Mouse (Mus musculus) G1E (cell line): ENCODE measurements around the gene Mal. TPM values are rescaled to one million over a fixed set of nuclear protein-coding genes. Genes with fewer than 3 reads are reported as not detected.

Source experiments
- ATAC-seq: 2 replicates; pipeline ENCODE4 v1.8.0; 2016; ENCODE audit warnings: mild to moderate bottlenecking; ENCODE audit not compliant: insufficient number of reproducible peaks, poor library complexity, low FRiP score, severe bottlenecking; ENCODE audit errors: extremely low read depth
- DNase-seq: peaks from one replicate; pipeline ENCODE4 v3.0.0; 2012; ENCODE audit warnings: low spot score
- H3K27me3 ChIP-seq: 2 replicates; pipeline ENCODE4 v1.6.1; 2012; ENCODE audit warnings: mild to moderate bottlenecking, low read length, inconsistent platforms; ENCODE audit not compliant: insufficient read depth
- H3K36me3 ChIP-seq: replicated peaks from 2 replicates; pipeline ENCODE3; 2012; ENCODE audit warnings: mild to moderate bottlenecking, inconsistent platforms
- H3K4me1 ChIP-seq: 2 replicates; pipeline ENCODE4 v1.6.1; 2012; ENCODE audit warnings: low read depth, low read length, inconsistent platforms, mixed read lengths; ENCODE audit not compliant: insufficient read depth
- H3K4me3 ChIP-seq: 2 replicates; pipeline ENCODE4 v1.5.1; 2012; ENCODE audit warnings: low read depth, mild to moderate bottlenecking, inconsistent platforms, low read length, moderate library complexity, mixed read lengths
- H3K9me3 ChIP-seq: replicated peaks from 2 replicates; pipeline ENCODE4 v1.6.1; 2012; ENCODE audit warnings: inconsistent platforms
- CTCF ChIP-seq: IDR thresholded peaks from 2 replicates; pipeline ENCODE4 v1.5.1; 2012; ENCODE audit warnings: low read depth, low read length, inconsistent platforms, mixed read lengths
- GATA1 ChIP-seq: IDR thresholded peaks from 2 replicates; pipeline ENCODE4 v1.6.1; 2012; ENCODE audit warnings: borderline replicate concordance, low read length, inconsistent platforms, mixed read lengths
- GATA2 ChIP-seq: IDR thresholded peaks from 2 replicates; pipeline ENCODE4 v1.6.1; 2012; ENCODE audit warnings: low read depth, low read length, inconsistent platforms, borderline replicate concordance
- POLR2AphosphoS5 ChIP-seq: IDR thresholded peaks from 2 replicates; pipeline ENCODE4 v1.6.1; 2012; ENCODE audit warnings: low read depth, low read length, inconsistent platforms; ENCODE audit not compliant: insufficient replicate concordance
- TAL1 ChIP-seq: conservative IDR thresholded peaks from 2 replicates; pipeline ENCODE4 v1.6.1; 2012; ENCODE audit warnings: low read depth, low read length, inconsistent platforms, mixed read lengths
- polyA plus RNA-seq: library from polyadenylated mRNA; stranded (reverse); fragments of >175 nt; gene quantifications from 2 replicates; pipeline ENCODE4 v1.2.3, GENCODE M21; 2012
- total RNA-seq, 2 experiments: library from RNA; stranded (forward) in 1 of 2; stranded (reverse) in 1 of 2; fragments of 200-1000 nt in 1 of 2; fragments of >200 nt in 1 of 2; fragmentation: Nextera tagmentation in 1 of 2; gene quantifications; 2 replicates each; pipeline ENCODE4 v1.2.3; 2014 to 2017

The Mal gene
- total and polyA plus RNA-seq, 3 experiments = not detected

DNA sequence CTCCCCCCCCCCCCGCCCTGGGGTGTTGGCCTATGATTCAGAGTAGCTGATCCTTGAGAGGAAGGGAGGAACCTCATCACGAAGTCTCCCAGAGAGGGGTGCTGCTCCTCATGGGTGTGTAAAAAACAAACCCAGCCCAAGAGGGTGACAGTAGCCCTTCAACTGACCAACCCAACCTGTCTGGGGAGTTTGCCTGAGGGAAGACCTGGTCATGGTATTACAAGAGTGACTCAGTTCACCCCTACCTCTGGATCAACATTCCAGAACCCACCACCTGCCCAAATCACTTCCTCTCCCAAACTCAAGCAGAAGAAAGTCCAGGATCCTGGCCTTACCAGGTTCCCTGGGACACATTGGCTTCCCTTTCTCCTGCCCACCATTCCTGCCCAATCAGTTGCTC lies 6.2 kb upstream of the Mal start:
- no peaks in the 10 kb centered on the region for H3K4me1 ChIP-seq
- H3K36me3 ChIP-seq = no peaks in the 10 kb centered on the region
- TF ChIP-seq CTCF (no peak), GATA1 (no peak), GATA2 (no peak), TAL1 (no peak), POLR2AphosphoS5 (no peak)
- 0 out of 2 replicates have a peak, but pooled peaks cover 2% of the 10 kb centered on the region for H3K27me3 ChIP-seq
- H3K4me3 ChIP-seq = no peak overlapping the region
- DNase-seq (no peak), ATAC-seq (no peak)
- no peaks in the 10 kb centered on the region for H3K9me3 ChIP-seq

DNA sequence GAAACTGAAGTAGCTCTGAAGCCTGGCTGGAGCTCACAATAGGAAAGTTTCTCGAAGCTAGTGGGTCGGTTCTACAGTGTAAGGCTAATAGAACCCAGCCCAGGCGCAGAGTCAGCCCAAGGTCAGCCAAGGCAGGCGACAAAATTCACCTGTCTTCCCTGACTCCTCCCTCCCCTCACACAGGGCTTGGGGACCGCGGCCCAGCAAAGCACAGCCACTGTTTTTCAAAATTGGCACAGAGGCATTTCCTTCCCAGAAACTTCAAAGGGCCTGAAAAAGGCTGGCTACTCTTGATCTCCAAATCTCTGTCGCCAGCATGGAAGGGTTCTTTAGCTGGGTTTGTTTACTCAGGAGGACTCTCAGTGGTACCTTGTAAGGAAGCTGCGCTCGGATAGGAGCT lies 1.1 kb downstream of the Mal start:
- Histone ChIP-seq H3K9me3 (no peaks in the 10 kb centered on the region), H3K4me3 (no peak overlapping the region), H3K36me3 (no peaks in the 10 kb centered on the region), H3K27me3 (peaks cover 13% of the 10 kb centered on the region; the same call in 1 of the 2 replicates), H3K4me1 (no peaks in the 10 kb centered on the region)
- no peak for TF ChIP-seq POLR2AphosphoS5
- TF ChIP-seq TAL1 = no peak
- no peak for TF ChIP-seq GATA2
- no peak for TF ChIP-seq CTCF
- no peak for TF ChIP-seq GATA1
- DNase-seq (no peak), ATAC-seq (no peak)

DNA sequence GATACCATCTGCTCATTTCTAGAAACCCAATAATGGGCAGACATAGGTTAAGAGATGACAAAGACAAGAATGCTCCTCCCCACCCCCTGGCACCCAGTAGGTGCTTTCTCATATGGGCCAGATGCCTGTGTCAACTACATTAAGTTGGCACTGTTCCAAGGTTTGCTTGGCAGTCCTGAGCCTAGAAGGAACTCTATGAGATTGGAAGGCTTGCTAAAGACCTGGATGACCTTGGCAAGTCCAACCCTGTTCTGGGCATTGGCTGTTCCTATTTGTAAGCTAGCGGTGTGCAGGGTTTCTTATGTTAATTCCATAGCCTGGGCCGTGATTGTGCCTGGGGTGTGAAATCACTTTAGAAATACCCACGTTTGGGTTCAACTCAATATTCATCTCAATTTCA lies 1.7 kb downstream of the Mal start:
- H3K4me3 ChIP-seq = no peak overlapping the region
- H3K27me3 ChIP-seq = peaks cover 13% of the 10 kb centered on the region; the same call in 1 of the 2 replicates
- ATAC-seq (no peak), DNase-seq (no peak)
- no peaks in the 10 kb centered on the region for H3K9me3 ChIP-seq
- TF ChIP-seq GATA2 (no peak), POLR2AphosphoS5 (no peak), CTCF (no peak), GATA1 (no peak), TAL1 (no peak)
- no peaks in the 10 kb centered on the region for H3K36me3 ChIP-seq
- no peaks in the 10 kb centered on the region for H3K4me1 ChIP-seq

DNA sequence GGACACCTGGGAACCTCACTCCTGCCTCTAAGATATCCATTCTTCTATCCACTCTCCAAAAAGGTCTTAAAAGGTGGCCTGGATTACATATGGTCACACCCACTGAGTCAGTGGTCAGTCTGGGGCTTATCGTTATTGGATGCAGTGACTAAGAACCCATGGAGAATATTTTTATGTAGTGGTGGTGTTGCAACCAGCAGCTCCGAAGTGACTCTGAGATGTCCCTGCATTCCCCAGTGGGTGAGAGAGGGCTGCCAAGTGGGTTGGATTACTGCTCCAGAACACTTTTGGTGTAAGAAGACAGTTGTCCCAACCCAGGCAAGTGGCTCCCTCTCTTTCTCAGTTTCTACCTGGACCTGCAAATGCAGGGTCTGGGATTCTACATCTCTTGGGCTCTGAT lies 3.7 kb downstream of the Mal start:
- Histone ChIP-seq H3K36me3 (no peaks in the 10 kb centered on the region), H3K27me3 (peaks cover 11% of the 10 kb centered on the region; the same call in 1 of the 2 replicates), H3K4me1 (no peaks in the 10 kb centered on the region), H3K9me3 (no peaks in the 10 kb centered on the region), H3K4me3 (no peak overlapping the region)
- DNase-seq (no peak), ATAC-seq (no peak)
- TF ChIP-seq POLR2AphosphoS5 (no peak), TAL1 (no peak), GATA1 (no peak), CTCF (no peak), GATA2 (no peak)

DNA sequence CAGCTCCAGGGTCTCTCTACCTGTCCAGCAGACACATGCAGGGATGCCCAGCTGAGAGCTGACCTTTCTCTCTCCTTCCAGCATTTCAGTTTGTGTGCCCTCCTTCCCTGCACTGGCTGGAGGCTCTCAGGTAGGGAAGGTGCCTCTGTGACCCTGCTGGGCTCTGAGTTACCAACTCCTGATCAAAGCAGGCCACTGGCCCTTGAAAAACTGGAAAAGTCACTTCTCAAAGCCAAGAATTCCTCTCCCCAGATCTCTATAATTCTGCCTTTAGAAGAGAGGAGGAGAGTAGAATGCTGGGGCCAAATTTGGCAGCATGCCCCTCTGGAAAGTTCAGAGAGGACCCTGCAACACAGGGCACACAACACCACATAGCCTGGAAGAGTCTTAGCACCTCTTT lies 4.2 kb downstream of the Mal start:
- ATAC-seq = no peak
- H3K4me1 ChIP-seq = no peaks in the 10 kb centered on the region
- no peaks in the 10 kb centered on the region for H3K36me3 ChIP-seq
- H3K4me3 ChIP-seq = no peak overlapping the region
- H3K27me3 ChIP-seq = peaks cover 11% of the 10 kb centered on the region; the same call in 1 of the 2 replicates
- DNase-seq = no peak
- no peak for TF ChIP-seq GATA1
- no peak for TF ChIP-seq GATA2
- no peak for TF ChIP-seq CTCF
- TF ChIP-seq TAL1 = no peak
- no peak for TF ChIP-seq POLR2AphosphoS5
- no peaks in the 10 kb centered on the region for H3K9me3 ChIP-seq

DNA sequence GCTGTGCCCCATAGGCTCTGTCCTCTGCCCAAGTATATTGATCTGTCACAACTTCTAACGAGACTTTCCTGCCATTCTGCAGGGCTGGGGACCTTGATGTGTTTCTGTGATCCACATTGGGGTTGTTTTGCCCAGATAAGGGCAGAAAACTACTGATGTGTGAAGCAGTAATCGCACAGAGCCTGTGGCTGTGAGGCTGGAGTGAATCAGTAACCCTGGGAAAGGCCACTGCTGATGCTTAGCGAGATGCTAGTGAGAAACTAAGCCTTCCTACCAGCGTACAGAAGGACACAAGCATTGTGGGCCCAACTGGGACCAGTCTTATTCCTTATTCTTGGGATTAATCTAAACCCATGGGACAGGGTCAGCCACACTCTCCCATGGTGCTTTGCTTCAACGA lies 4.9 kb downstream of the Mal start:
- Histone ChIP-seq H3K36me3 (no peaks in the 10 kb centered on the region), H3K4me3 (no peak overlapping the region), H3K27me3 (peaks cover 15% of the 10 kb centered on the region), H3K9me3 (no peaks in the 10 kb centered on the region), H3K4me1 (no peaks in the 10 kb centered on the region)
- no peak for ATAC-seq
- DNase-seq = no peak
- no peak for TF ChIP-seq CTCF

DNA sequence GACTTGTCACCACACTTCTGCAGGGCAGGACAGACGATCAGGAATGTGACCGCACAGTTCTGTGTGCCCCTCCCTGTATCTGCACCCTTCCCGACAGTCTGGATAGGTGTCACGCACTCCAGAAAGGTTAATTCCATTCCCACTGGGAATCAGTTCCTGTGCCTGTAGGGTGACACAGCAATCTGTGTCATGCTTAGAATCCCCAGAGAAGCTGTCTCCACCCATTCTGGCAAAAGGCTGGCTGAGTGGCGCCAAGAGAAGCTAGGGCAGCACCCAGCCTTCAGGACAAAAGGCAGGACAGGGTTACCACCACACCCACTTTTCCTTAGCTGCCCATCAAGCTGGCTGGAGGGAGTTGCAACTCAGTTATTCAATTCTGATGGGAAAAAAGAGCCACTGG lies 6.6 kb downstream of the Mal start:
- no peak for TF ChIP-seq POLR2AphosphoS5
- no peak for TF ChIP-seq TAL1
- DNase-seq (no peak), ATAC-seq (no peak)
- Histone ChIP-seq H3K9me3 (no peaks in the 10 kb centered on the region), H3K27me3 (peaks cover 4% of the 10 kb centered on the region; the same call in 1 of the 2 replicates), H3K4me3 (no peak overlapping the region), H3K4me1 (no peaks in the 10 kb centered on the region), H3K36me3 (no peaks in the 10 kb centered on the region)
